Mouse (Mus musculus) kidney, postnatal 36 days (tissue): Measurements from ENCODE around the gene D230025D16Rik.
A peak's percentile ranks its signal among the peaks of the same experiment; 100 is the strongest.

ENCODE experiments used
- DNase-seq, 2 experiments: peaks; one replicate each; pipeline ENCODE4 v3.0.0; 2021 to 2022; ENCODE audit warnings: mixed read lengths in 2 of 2

The D230025D16Rik gene

DNA sequence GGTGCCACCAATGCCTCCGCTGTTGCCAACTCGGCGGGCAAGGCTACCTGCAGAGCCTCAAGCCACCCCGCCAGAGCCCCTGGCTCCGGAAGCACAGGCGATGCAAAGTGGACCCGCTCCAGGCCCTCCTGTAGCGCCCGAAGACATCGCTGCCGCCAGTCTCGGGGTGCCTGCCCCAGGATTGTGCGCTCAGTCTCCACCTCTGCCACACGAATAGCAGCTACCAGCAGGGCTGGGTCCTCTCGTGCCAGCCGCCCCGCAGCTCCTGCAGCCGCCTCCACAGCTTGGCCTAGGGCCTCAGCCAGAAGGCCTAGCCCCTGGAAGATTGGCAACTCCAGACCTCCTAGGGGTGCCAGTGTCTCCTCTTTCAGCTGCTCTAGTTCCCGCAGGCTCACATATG is 68.5 kb downstream of the D230025D16Rik start:
- DNase-seq, result no peak

DNA sequence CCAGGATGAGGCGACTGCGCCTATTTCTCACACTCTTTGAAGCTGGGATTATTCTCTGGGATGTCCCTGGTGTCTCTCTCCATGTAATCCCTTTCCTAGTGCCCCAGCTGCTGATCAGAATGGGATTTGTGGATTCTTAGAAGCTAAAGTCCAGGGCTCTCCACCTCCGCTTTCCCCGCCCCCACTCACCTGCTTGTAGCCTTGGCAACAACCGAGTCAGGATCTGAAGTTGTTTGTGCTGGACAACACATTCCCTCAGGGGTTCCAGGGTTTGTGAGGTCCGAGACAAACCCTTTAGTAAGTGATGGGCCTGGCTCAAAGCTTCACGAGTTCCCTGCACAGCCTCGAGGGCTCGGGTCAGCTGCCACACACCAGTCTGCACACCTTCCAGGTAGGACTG is 69.8 kb downstream of the D230025D16Rik start:
- no peak for DNase-seq

DNA sequence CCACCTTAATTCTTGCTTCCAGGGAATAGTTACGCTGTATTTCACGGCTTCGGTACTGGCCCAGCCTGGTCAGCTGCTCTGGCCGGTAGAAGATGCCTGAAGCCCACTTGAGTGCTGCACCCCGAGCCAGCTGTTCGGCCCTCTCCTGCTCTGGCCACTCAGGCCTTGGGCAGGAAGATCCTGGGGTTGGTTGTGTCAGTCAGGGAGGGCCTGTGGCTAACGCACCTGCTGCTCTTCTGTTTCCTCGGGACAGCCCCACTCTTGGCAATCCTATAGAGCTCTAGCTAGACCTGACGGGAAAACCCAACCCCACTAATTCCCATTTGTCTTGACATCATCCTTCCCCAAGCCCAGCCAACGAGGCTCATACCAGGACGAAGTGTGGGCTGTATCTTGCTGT is 70.3 kb downstream of the D230025D16Rik start:
- DNase-seq, result no peak

DNA sequence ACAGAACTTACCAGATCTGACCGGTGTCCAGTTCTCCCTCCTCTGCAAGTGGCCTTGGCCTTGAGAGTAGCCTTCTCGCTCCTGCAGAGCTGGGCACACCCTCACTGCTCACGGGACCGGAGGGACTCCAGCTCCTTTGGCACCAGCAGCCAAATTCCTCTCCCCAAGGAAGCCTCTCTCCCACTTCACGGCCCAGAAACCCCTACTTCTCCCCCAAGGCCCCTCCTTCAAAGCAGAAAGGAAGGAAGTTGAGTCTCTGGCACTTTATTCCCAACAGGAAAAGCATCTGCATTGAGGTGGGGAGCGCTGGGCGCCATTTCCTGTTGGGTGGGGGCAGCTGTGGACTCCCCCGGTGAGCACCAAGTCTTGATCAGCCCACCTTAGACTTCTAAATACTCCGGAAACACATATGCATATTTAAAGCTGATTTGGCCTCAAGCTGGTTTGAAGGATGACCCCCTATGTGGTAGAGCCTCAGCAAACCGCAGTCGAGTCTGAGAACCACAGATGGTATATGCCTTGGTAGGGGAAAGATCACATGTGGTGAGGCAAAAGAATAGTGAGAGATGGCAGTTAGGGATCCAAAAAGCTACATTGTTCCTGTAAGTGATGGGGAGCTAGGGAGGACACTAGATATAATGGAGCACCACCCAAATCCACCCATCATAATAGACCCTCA is 71.1 kb downstream of the D230025D16Rik start, which contains the start of gene Exoc3l:
TSS of gene Exoc3l (minus strand) at position 207 of the 679 bp plus-strand sequence.
- DNase-seq, result peak; percentile 42 to 60

DNA sequence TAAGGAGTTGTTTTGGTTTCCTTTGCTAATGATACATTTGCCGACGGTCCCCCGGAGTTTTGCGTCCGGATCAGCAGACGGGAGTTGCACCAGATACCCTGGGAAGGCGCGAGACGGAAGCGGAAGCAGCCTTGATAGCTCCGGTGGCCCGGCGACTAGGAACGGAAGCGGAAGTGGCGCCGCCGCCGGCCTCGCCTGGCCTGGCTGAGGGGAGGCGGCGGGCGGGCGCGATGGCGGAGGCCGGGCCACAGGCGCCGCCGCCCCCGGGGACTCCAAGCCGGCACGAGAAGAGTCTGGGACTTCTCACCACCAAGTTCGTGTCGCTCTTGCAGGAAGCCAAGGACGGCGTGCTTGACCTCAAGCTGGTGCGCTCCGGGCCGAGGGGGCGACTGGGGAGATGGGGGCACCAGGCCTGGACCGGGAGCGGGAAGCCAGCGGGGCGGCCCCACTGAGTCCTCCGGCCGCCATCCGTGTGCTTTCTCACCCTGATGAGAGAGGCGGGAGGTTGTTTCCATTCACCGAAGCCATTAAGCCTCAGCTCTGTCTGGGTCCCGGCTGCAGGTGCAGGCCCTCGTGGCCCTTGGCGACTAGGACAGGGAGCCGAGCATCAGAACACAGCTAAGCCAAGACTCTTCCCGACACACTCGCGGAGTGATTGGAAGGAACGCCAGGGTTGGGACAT is 72.7 kb downstream of the D230025D16Rik start, which contains the start of gene E2f4:
TSS of gene E2f4 (plus strand) at position 153 of the 682 bp plus-strand sequence.
- DNase-seq, result peak; percentile 96 to 97

DNA sequence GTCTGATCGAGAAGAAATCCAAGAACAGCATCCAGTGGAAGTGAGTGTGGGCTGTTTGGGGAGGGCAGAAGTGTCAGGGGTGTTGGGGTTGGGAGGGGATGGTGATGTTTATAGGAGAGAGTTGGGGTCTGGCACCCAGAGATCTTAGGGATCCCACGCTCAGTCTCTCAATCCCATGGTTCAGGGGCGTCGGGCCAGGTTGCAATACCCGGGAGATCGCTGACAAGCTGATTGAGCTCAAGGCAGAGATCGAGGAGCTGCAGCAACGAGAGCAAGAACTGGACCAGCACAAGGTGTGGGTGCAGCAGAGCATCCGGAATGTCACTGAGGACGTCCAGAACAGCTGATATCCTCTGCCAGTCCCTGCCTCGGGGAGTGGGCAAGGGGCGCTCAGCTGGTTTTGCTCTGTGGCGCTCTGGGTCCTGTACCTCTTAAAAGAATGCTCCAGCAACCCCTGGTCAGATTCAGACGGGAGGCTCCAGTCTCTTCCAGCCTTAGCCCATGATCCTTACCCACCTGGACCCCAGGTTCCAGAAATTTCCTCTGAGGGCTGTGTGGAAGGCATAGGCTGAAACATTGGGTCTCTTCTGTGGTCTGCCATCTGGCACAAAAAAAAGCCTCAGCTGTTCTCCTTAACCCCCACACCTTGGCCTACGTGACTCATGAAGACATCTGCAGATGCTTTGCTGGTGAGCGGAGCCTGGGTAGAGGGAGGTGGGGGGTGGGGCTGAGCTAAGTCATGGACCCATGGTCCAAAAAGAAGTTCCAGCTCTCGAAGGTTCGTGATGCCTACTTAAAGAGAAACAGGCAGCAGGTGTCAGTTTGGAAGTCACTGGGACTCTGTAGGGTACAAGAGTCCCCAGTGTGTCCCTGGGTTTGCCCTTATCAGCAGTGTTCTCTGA is 73.7 kb downstream of the D230025D16Rik start:
- DNase-seq, result no peak

DNA sequence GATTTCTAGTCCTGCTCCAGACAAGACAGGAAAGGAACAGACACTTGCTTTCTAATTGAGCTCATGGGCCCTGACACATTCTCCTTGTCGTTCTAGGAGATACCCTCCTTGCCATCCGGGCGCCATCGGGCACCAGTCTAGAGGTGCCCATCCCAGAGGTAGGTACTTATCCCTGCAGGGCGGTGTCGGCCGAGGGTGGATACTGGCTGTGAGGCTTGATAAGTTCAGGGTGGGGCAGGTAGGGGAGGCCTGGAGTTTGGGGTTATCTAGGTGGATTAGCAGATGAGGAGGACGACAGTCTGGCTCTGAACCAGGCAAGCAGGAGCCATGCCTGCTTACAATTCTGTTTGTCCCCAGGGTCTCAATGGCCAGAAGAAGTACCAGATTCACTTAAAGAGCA is 75.0 kb downstream of the D230025D16Rik start:
- DNase-seq, result no peak
